Mouse (Mus musculus): ENCODE data around the gene Teddm2. TPM values are rescaled to one million over a fixed set of nuclear protein-coding genes. Genes with fewer than 3 reads are reported as not detected.

Gene Teddm2
- polyA plus RNA-seq (2015; fragmentation: Nextera tagmentation; extraction: Ambion mirVana): 0.46 and 0.55 TPM in 2 replicates

DNA sequence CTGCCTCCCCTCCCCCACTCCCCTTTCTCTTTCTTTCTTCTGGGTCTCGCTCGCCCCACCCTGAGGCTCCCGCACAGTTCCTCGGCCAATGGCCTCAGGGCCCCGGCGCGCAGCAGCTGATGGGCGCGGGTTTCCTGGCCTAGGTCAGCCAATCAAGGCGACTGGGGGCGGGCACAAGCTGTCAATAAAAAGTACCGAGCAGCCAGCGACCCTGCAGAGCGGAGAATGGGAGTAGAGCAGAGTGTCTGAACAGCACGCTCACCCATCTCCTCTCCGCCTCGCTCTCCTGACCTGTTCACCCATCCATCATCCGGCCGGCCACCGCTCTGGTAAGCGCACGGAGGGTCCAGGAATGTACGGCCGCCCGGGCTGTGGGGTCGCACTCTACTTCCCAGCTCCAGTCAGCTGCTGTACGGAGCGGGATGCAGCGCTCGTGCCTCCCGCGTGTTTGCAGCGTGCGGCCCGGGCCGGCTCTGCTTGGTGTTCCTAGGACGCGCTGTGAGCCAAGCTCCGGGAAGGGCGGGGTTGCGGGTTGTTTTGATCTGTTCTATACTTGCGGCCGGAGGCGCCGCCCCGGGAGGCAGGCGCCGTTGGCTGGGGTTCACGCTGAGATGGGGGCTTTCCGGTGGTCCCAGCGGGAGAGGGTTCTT is at the start of gene Teddm2, which contains the start of gene Glul:
Gene Teddm2, minus strand, starts transcription at position 498 of the 650 bp plus-strand sequence.
Gene Glul, plus strand, starts transcription at position 214 of the 650 bp plus-strand sequence.
- H3K27me3 ChIP-seq: no peaks in the 10 kb centered on the region
- H3K4me1 ChIP-seq: peaks cover 28% of the 10 kb centered on the region
- peaks cover 22% of the 10 kb centered on the region for H3K36me3 ChIP-seq
- peak within 1 kb of the TSS; percentile 84 for H3K4me3 ChIP-seq
- no peaks in the 10 kb centered on the region for H3K9me3 ChIP-seq
- peak within 1 kb of the TSS; percentile 95 for H3K27ac ChIP-seq
- WGBS: under 1% methylated on average over 51 of the region's 51 CpGs
- H3K9ac ChIP-seq: peak within 1 kb of the TSS; percentile 90
- H3K4me2 ChIP-seq (replicated peaks): peak within 1 kb of the TSS; percentile 70
- peak; percentile 97 for ATAC-seq (ENCODE audit: low FRiP score, low read depth)

DNA sequence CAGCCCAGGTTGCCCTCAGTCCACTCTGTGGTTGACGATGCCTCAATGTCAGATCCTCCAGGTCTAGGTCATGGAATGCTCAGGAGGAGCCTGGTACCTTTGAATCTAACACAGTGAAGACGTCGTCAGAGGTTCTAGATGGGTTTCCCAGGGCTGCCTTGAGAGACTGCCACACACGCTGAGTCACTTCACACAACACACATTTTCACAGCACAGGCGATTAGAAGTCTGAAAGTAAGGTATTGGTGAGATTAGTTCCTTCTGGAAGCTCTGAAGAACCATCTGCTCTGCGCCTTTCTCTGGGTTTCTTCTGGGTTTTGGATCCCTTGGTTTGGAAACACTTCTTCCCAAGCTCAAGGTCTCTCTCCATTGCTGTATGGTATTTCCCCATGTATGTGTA is 47.8 kb upstream of the Teddm2 start:
- H3K9me3 ChIP-seq: no peaks in the 10 kb centered on the region
- no peak overlapping the region for H3K4me2 ChIP-seq (replicated peaks)
- no peak overlapping the region for H3K9ac ChIP-seq
- WGBS: 91% methylated on average over 6 of the region's 6 CpGs
- ATAC-seq (ENCODE audit: low FRiP score, low read depth): no peak
- H3K4me3 ChIP-seq: no peak overlapping the region
- no peaks in the 10 kb centered on the region for H3K36me3 ChIP-seq
- H3K4me1 ChIP-seq: no peaks in the 10 kb centered on the region
- no peak overlapping the region for H3K27ac ChIP-seq
- H3K27me3 ChIP-seq: no peaks in the 10 kb centered on the region

DNA sequence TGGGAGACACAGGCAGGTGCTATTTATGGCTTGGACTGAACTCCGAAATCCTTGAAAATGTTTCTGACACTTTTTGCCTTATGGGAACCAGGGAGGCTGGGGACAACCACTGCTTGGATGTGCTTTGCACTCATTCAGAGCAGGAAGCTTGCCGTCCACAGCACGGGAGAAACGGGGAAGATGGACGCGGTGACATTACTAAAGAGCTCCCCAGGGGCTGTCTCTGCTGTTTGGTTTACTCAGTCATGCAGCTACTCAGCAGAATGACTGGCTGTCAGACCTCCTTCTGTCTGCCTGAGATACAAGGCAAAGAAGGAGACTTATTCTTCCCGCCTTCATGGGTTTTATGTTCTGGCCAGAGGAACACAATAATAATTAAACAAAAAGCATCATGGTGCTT is 46.9 kb upstream of the Teddm2 start:
- Histone ChIP-seq H3K4me1 (no peaks in the 10 kb centered on the region), H3K9me3 (no peaks in the 10 kb centered on the region), H3K4me3 (no peak overlapping the region), H3K4me2 (replicated peaks) (no peak overlapping the region), H3K9ac (no peak overlapping the region), H3K27ac (no peak overlapping the region), H3K36me3 (no peaks in the 10 kb centered on the region), H3K27me3 (no peaks in the 10 kb centered on the region)
- 70% methylated on average over 7 of the region's 7 CpGs for WGBS
- ATAC-seq (ENCODE audit: low FRiP score, low read depth): no peak

DNA sequence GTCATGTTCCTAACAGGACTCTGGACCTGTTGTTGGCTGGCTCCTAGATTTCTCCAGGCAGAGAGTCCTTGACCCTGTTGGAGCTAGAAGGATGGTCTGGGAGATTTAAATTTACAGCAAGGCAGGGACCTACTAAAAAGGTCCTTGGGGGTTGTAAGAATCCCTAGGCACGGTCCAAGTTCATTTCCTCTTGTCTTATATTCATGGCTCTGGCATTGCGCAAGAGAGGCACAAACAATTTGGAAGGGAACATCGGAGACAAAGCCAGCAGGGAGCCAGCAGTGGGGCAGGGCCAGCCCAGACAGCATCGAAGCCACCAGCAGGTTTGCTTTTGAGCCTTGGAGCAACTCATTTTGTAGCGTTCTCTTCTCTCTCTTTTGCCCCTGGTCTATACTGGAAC is 45.2 kb upstream of the Teddm2 start:
- Histone ChIP-seq H3K4me1 (no peaks in the 10 kb centered on the region), H3K9me3 (no peaks in the 10 kb centered on the region), H3K4me3 (no peak overlapping the region), H3K27ac (no peak overlapping the region), H3K4me2 (replicated peaks) (no peak overlapping the region), H3K9ac (no peak overlapping the region), H3K36me3 (no peaks in the 10 kb centered on the region), H3K27me3 (no peaks in the 10 kb centered on the region)
- 80% methylated on average over 5 of the region's 5 CpGs for WGBS
- ATAC-seq (ENCODE audit: low FRiP score, low read depth): no peak

DNA sequence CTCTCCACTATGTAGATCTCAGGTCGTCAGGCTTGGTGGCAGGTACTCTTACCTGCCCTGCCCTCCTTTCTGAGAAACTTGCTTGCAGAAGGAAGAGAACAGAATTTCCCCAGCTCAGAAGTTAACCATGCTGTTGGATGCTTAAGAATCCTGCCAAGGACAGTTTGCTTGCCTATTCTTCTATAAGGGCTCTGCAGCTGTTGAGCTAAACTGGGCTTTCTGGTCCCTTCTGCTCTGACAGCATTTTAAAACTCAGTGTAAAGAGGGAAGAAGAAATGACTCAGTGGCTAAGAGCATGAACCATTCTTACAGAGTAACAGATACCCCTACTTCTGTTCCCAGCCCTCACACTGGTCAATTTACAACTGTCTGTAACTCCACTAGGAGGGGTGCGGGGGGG is 41.0 kb upstream of the Teddm2 start:
- no peak overlapping the region for H3K9ac ChIP-seq
- 74% methylated on average over 2 of the region's 2 CpGs for WGBS

DNA sequence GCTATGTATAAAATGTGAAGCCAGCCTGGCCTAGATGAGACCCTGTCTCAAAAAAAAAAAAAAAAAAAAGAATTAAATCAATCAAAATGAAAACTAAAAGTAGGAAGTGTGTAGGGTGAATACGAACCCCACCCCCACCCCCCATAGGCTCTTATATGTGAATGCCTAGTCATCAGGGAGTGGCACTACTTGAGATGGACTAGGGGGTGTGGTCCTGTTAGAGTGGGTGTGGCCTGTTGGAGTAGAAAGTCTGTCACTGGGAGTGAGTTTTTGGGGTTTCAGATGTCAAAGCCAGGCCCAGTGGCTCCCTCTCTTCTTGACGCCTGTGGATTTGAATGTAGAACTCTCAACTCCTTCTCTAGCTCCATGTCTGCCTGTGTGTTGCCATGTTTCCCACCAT is 37.0 kb upstream of the Teddm2 start:
- 97% methylated on average over 2 of the region's 2 CpGs for WGBS
- Histone ChIP-seq H3K4me2 (replicated peaks) (no peak overlapping the region), H3K9me3 (no peaks in the 10 kb centered on the region), H3K4me1 (no peaks in the 10 kb centered on the region), H3K4me3 (no peak overlapping the region), H3K36me3 (no peaks in the 10 kb centered on the region), H3K27ac (no peak overlapping the region), H3K27me3 (no peaks in the 10 kb centered on the region), H3K9ac (no peak overlapping the region)
- no peak for ATAC-seq (ENCODE audit: low FRiP score, low read depth)

More for the DNA sequence above, 41.0 kb upstream of the Teddm2 start:
- no peak overlapping the region for H3K4me3 ChIP-seq
- H3K36me3 ChIP-seq: no peaks in the 10 kb centered on the region
- H3K4me1 ChIP-seq: no peaks in the 10 kb centered on the region
- no peak overlapping the region for H3K4me2 ChIP-seq (replicated peaks)
- no peaks in the 10 kb centered on the region for H3K9me3 ChIP-seq
- H3K27ac ChIP-seq: no peak overlapping the region
- ATAC-seq (ENCODE audit: low FRiP score, low read depth): no peak
- no peaks in the 10 kb centered on the region for H3K27me3 ChIP-seq

DNA sequence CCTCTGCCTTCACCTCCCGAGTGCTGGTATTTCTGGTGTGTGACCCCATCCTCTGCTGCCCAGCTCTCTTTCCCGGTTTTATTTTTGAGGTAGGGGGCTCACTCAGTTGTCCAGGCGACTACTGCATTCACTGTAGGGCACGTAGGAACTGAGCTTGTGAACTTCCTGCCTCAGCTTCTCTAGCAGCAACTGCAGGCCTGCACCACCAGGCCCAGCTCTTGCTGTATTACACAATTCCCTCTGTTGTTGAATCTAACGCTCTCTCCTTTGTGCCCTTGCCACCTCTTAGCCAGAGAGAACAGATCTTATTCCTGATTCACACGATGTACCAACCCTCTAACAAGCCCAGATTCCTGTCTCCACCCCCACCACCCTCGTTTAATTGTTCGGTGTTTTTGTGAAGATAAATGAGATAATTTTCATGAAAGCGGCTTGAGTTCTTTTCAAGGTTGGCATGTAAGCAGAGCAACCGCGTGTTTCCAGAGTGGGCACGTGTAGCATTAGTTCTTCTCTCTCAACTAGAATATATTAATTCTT is 35.9 kb upstream of the Teddm2 start:
- Histone ChIP-seq H3K9me3 (no peaks in the 10 kb centered on the region), H3K27me3 (no peaks in the 10 kb centered on the region), H3K4me1 (no peaks in the 10 kb centered on the region), H3K27ac (no peak overlapping the region), H3K36me3 (no peaks in the 10 kb centered on the region), H3K9ac (no peak overlapping the region), H3K4me3 (no peak overlapping the region), H3K4me2 (replicated peaks) (no peak overlapping the region)
- 81% methylated on average over 12 of the region's 12 CpGs for WGBS
- ATAC-seq (ENCODE audit: low FRiP score, low read depth): no peak

DNA sequence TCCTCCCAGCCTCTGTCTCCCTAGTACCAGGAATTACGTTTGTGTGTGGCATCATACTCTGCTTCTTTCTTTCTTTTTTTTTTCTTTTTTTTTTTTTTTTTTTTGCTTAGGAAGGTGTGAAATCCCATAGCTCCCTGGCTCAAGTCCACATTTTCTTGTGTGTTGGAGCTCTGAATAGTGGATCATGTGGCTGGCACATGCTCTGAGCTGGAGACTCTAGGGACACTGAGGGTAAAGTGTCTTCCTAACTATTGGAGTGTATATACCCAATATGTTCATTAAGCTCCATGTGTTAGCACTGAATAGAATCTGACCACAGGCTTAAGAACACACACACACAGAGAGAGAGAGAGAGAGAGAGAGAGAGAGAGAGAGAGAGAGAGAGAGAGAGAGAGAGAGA is 33.7 kb upstream of the Teddm2 start:
- no peak overlapping the region for H3K4me2 ChIP-seq (replicated peaks)
- no peaks in the 10 kb centered on the region for H3K4me1 ChIP-seq
- H3K27ac ChIP-seq: no peak overlapping the region
- no peak overlapping the region for H3K4me3 ChIP-seq
- H3K9me3 ChIP-seq: no peaks in the 10 kb centered on the region
- no peaks in the 10 kb centered on the region for H3K27me3 ChIP-seq
- 65% methylated on average over 1 of the region's 1 CpGs for WGBS
- no peaks in the 10 kb centered on the region for H3K36me3 ChIP-seq
- no peak overlapping the region for H3K9ac ChIP-seq
- no peak for ATAC-seq (ENCODE audit: low FRiP score, low read depth)

DNA sequence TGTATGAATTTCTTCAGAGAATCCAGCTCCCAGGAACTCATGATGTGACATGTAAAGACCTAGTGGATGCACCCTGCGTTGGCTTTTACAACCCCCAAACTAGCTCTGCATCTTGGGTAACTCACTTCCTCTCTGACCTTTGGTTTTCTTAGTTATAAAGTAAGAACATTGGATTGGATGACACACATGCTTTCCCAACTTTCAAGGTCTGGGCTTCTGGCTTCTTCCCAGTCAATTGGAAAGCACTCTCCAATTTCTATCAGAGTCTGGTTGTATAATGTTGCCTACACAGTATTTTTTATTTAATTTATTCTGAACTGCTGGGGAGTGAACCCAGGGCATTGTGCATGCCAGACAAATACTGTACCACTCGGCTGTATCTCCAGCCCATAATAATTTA is 30.4 kb upstream of the Teddm2 start:
- Histone ChIP-seq H3K4me2 (replicated peaks) (no peak overlapping the region), H3K4me3 (no peak overlapping the region), H3K27me3 (no peaks in the 10 kb centered on the region), H3K4me1 (no peaks in the 10 kb centered on the region), H3K9ac (no peak overlapping the region), H3K27ac (no peak overlapping the region), H3K36me3 (no peaks in the 10 kb centered on the region), H3K9me3 (no peaks in the 10 kb centered on the region)
- no peak for ATAC-seq (ENCODE audit: low FRiP score, low read depth)
- WGBS: 85% methylated on average over 2 of the region's 2 CpGs

DNA sequence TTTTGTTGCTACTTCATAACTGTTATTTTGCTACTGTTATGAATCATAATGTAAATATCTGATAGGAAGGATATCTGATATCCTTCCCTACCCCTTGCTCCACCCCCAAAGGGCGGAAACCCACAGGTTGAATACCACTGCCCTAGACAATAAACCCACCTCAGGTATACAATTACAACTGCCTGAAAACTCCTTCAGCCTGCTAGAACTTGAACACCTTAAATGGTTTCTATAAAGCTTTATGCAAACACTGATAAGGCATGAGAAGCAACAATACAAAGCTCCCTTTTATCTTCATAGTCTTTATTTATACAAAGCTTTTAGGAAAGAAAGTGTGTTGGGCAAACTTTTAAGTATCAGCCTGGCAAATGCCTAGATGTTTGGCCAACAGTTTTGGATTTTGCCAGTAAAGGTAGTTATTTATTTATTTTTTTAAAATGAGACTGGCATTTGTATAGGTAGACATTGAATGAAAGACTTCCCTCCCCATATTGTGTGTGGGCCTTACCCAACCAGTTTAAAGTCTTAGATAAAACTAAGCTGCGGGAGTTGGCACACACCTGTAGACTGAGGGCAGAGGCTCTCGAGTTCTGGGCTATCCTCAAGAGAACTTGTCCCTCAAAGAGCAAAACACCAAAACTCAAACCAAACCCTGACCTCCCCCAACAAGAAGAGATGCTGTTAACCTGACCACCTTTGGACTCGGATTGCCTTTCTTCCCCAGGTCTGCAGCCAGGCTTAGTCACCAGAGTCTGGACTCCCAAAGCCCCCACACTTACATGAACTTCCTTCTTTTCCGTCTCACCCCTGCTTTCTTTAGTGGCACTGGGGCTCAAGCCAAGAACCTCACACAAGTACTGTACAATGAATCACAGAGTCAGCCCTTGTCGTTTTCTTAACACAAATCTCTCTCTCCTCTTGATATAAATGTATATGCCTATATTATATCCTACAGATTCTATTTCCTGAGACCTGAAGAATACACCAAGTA is 24.7 kb upstream of the Teddm2 start:
- 78% methylated on average over 6 of the region's 6 CpGs for WGBS
- Histone ChIP-seq H3K9me3 (no peaks in the 10 kb centered on the region), H3K4me1 (no peaks in the 10 kb centered on the region), H3K4me2 (replicated peaks) (no peak overlapping the region), H3K27ac (no peak overlapping the region), H3K4me3 (no peak overlapping the region), H3K9ac (no peak overlapping the region), H3K36me3 (no peaks in the 10 kb centered on the region), H3K27me3 (no peaks in the 10 kb centered on the region)
- no peak for ATAC-seq (ENCODE audit: low FRiP score, low read depth)

DNA sequence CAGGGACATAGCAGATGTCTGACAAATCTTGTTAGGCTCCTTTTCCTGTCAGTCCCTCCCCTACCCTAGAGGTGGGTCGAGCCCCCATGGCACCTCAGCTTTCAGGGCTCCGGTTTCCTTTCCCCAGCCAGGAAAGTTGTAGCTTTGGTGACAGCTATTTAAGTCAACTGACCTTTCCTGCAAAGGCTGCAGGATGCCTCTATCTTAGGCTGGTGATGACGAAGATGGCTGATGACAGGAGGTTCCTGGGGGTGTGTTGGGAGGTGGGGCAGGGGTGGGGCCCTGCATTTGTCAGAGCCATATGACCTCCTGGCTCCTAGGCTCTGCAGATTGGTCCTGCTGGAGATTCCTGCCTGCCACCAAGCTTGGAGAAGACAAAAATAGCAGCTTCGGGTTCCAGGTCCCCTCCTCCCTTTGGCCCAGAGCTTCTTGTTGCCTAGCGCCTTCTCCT is 22.6 kb upstream of the Teddm2 start:
- Histone ChIP-seq H3K4me3 (no peak overlapping the region), H3K9ac (no peak overlapping the region), H3K27ac (no peak overlapping the region), H3K36me3 (no peaks in the 10 kb centered on the region), H3K27me3 (no peaks in the 10 kb centered on the region), H3K9me3 (no peaks in the 10 kb centered on the region), H3K4me1 (no peaks in the 10 kb centered on the region), H3K4me2 (replicated peaks) (no peak overlapping the region)
- WGBS: 40% methylated on average over 5 of the region's 5 CpGs
- no peak; the same call in 1 of the 2 replicates for ATAC-seq (ENCODE audit: low FRiP score, low read depth)

DNA sequence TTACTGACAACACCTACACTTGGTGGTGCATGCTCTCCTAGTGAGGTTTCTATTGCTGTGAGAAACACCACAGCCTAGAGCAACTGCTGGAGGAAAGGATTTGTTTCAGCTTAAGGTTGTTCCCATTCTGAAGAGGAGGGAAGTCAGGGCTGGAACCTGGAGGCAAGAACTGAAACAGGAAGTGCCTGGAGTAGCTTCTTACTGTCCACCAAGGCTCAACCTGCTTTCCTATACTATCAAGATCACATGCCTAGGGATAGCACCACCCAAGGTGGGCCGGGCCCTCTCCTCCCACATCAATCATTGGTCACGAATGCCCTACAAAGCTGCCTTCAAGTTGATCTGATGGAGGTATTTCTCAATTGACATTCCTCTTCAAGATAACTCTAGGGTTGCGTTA is 21.6 kb upstream of the Teddm2 start:
- Histone ChIP-seq H3K27ac (no peak overlapping the region), H3K36me3 (no peaks in the 10 kb centered on the region), H3K4me1 (no peaks in the 10 kb centered on the region), H3K4me3 (no peak overlapping the region), H3K4me2 (replicated peaks) (no peak overlapping the region), H3K9me3 (no peaks in the 10 kb centered on the region), H3K27me3 (no peaks in the 10 kb centered on the region), H3K9ac (no peak overlapping the region)
- WGBS: 92% methylated on average over 3 of the region's 3 CpGs
- no peak for ATAC-seq (ENCODE audit: low FRiP score, low read depth)
